Mouse (Mus musculus): ENCODE measurements around the gene Mdga1. TPM values are rescaled to one million over a fixed set of nuclear protein-coding genes. Genes with fewer than 3 reads are reported as not detected.

Mdga1 gene
- polyA plus RNA-seq, 1 experiment from 2014 or later: 14.3 TPM

GRCm38 (mm10) chr17:29989653-29990052, 19.8 kb upstream of the Mdga1 start:
- H3K9me3 ChIP-seq (replicated peaks; ENCODE audit: control insufficient read depth, low read length, poor library complexity, severe bottlenecking): no peaks in the 10 kb centered on the region
- WGBS: 90% methylated on average over 5 of the region's 5 CpGs
- H3K9ac ChIP-seq (ENCODE audit: low read depth, low read length): no peak overlapping the region
- no peaks in the 10 kb centered on the region for H3K36me3 ChIP-seq (ENCODE audit: control insufficient read depth, insufficient read depth, low read length)
- ATAC-seq: no peak
- H3K4me2 ChIP-seq (ENCODE audit: low read length): no peak overlapping the region
- H3K4me1 ChIP-seq (ENCODE audit: control insufficient read depth, insufficient read depth, low read length): no peaks in the 10 kb centered on the region
- H3K27ac ChIP-seq (ENCODE audit: low read length): no peak overlapping the region
- H3K4me3 ChIP-seq (ENCODE audit: low read depth, low read length): no peak overlapping the region
- no peaks in the 10 kb centered on the region for H3K27me3 ChIP-seq (ENCODE audit: control insufficient read depth, insufficient read depth, low read depth, low read length)

- ATAC-seq: no peak
- Histone ChIP-seq H3K27ac (ENCODE audit: low read length) (no peak overlapping the region), H3K9ac (ENCODE audit: low read depth, low read length) (no peak overlapping the region), H3K4me3 (ENCODE audit: low read depth, low read length) (no peak overlapping the region), H3K27me3 (ENCODE audit: control insufficient read depth, insufficient read depth, low read depth, low read length) (no peaks in the 10 kb centered on the region), H3K36me3 (ENCODE audit: control insufficient read depth, insufficient read depth, low read length) (no peaks in the 10 kb centered on the region), H3K4me2 (ENCODE audit: low read length) (no peak overlapping the region), H3K9me3 (replicated peaks; ENCODE audit: control insufficient read depth, low read length, poor library complexity, severe bottlenecking) (no peaks in the 10 kb centered on the region), H3K4me1 (ENCODE audit: control insufficient read depth, insufficient read depth, low read length) (no peaks in the 10 kb centered on the region)
- 71% methylated on average over 5 of the region's 5 CpGs for WGBS
Observed at GRCm38 (mm10) chr17:29988141-29988540, 18.3 kb upstream of the Mdga1 start.

GRCm38 (mm10) chr17:29985534-29985933, 15.6 kb upstream of the Mdga1 start:
- H3K4me3 ChIP-seq (ENCODE audit: low read depth, low read length): no peak overlapping the region
- no peaks in the 10 kb centered on the region for H3K27me3 ChIP-seq (ENCODE audit: control insufficient read depth, insufficient read depth, low read depth, low read length)
- no peaks in the 10 kb centered on the region for H3K36me3 ChIP-seq (ENCODE audit: control insufficient read depth, insufficient read depth, low read length)
- no peaks in the 10 kb centered on the region for H3K4me1 ChIP-seq (ENCODE audit: control insufficient read depth, insufficient read depth, low read length)
- H3K27ac ChIP-seq (ENCODE audit: low read length): no peak overlapping the region
- no peak overlapping the region for H3K4me2 ChIP-seq (ENCODE audit: low read length)
- H3K9me3 ChIP-seq (replicated peaks; ENCODE audit: control insufficient read depth, low read length, poor library complexity, severe bottlenecking): no peaks in the 10 kb centered on the region
- no peak for ATAC-seq
- 26% methylated on average over 3 of the region's 3 CpGs for WGBS
- H3K9ac ChIP-seq (ENCODE audit: low read depth, low read length): no peak overlapping the region

GRCm38 (mm10) chr17:29984931-29985330, 15.0 kb upstream of the Mdga1 start:
- Histone ChIP-seq H3K27ac (ENCODE audit: low read length) (no peak overlapping the region), H3K9ac (ENCODE audit: low read depth, low read length) (no peak overlapping the region), H3K27me3 (ENCODE audit: control insufficient read depth, insufficient read depth, low read depth, low read length) (no peaks in the 10 kb centered on the region), H3K36me3 (ENCODE audit: control insufficient read depth, insufficient read depth, low read length) (no peaks in the 10 kb centered on the region), H3K4me2 (ENCODE audit: low read length) (no peak overlapping the region), H3K4me1 (ENCODE audit: control insufficient read depth, insufficient read depth, low read length) (no peaks in the 10 kb centered on the region), H3K9me3 (replicated peaks; ENCODE audit: control insufficient read depth, low read length, poor library complexity, severe bottlenecking) (no peaks in the 10 kb centered on the region), H3K4me3 (ENCODE audit: low read depth, low read length) (no peak overlapping the region)
- 81% methylated on average over 7 of the region's 7 CpGs for WGBS
- ATAC-seq: no peak

GRCm38 (mm10) chr17:29983190-29983589, 13.3 kb upstream of the Mdga1 start:
- H3K9me3 ChIP-seq (replicated peaks; ENCODE audit: control insufficient read depth, low read length, poor library complexity, severe bottlenecking): no peaks in the 10 kb centered on the region
- WGBS: 87% methylated on average over 5 of the region's 5 CpGs
- no peak overlapping the region for H3K9ac ChIP-seq (ENCODE audit: low read depth, low read length)
- H3K4me1 ChIP-seq (ENCODE audit: control insufficient read depth, insufficient read depth, low read length): no peaks in the 10 kb centered on the region
- no peak for ATAC-seq
- H3K36me3 ChIP-seq (ENCODE audit: control insufficient read depth, insufficient read depth, low read length): no peaks in the 10 kb centered on the region
- H3K27ac ChIP-seq (ENCODE audit: low read length): no peak overlapping the region
- H3K4me3 ChIP-seq (ENCODE audit: low read depth, low read length): no peak overlapping the region
- no peaks in the 10 kb centered on the region for H3K27me3 ChIP-seq (ENCODE audit: control insufficient read depth, insufficient read depth, low read depth, low read length)
- H3K4me2 ChIP-seq (ENCODE audit: low read length): no peak overlapping the region

- H3K4me3 ChIP-seq (ENCODE audit: low read depth, low read length): no peak overlapping the region
- no peaks in the 10 kb centered on the region for H3K36me3 ChIP-seq (ENCODE audit: control insufficient read depth, insufficient read depth, low read length)
- H3K4me1 ChIP-seq (ENCODE audit: control insufficient read depth, insufficient read depth, low read length): no peaks in the 10 kb centered on the region
- no peaks in the 10 kb centered on the region for H3K9me3 ChIP-seq (replicated peaks; ENCODE audit: control insufficient read depth, low read length, poor library complexity, severe bottlenecking)
- 69% methylated on average over 8 of the region's 8 CpGs for WGBS
- H3K4me2 ChIP-seq (ENCODE audit: low read length): no peak overlapping the region
- H3K9ac ChIP-seq (ENCODE audit: low read depth, low read length): no peak overlapping the region
- H3K27me3 ChIP-seq (ENCODE audit: control insufficient read depth, insufficient read depth, low read depth, low read length): no peaks in the 10 kb centered on the region
- no peak for ATAC-seq
- H3K27ac ChIP-seq (ENCODE audit: low read length): no peak overlapping the region
Observed at GRCm38 (mm10) chr17:29981568-29981967, 11.7 kb upstream of the Mdga1 start.

- no peaks in the 10 kb centered on the region for H3K9me3 ChIP-seq (replicated peaks; ENCODE audit: control insufficient read depth, low read length, poor library complexity, severe bottlenecking)
- H3K4me2 ChIP-seq (ENCODE audit: low read length): no peak overlapping the region
- ATAC-seq: no peak
- no peaks in the 10 kb centered on the region for H3K4me1 ChIP-seq (ENCODE audit: control insufficient read depth, insufficient read depth, low read length)
- H3K36me3 ChIP-seq (ENCODE audit: control insufficient read depth, insufficient read depth, low read length): no peaks in the 10 kb centered on the region
- H3K9ac ChIP-seq (ENCODE audit: low read depth, low read length): no peak overlapping the region
- no peaks in the 10 kb centered on the region for H3K27me3 ChIP-seq (ENCODE audit: control insufficient read depth, insufficient read depth, low read depth, low read length)
- no peak overlapping the region for H3K4me3 ChIP-seq (ENCODE audit: low read depth, low read length)
- no peak overlapping the region for H3K27ac ChIP-seq (ENCODE audit: low read length)
- 83% methylated on average over 7 of the region's 7 CpGs for WGBS
Observed at GRCm38 (mm10) chr17:29979841-29980240, 10.0 kb upstream of the Mdga1 start.

GRCm38 (mm10) chr17:29979020-29979419, 9.1 kb upstream of the Mdga1 start:
- Histone ChIP-seq H3K4me2 (ENCODE audit: low read length) (no peak overlapping the region), H3K4me3 (ENCODE audit: low read depth, low read length) (no peak overlapping the region), H3K4me1 (ENCODE audit: control insufficient read depth, insufficient read depth, low read length) (no peaks in the 10 kb centered on the region), H3K27me3 (ENCODE audit: control insufficient read depth, insufficient read depth, low read depth, low read length) (no peaks in the 10 kb centered on the region), H3K36me3 (ENCODE audit: control insufficient read depth, insufficient read depth, low read length) (no peaks in the 10 kb centered on the region), H3K9ac (ENCODE audit: low read depth, low read length) (no peak overlapping the region), H3K9me3 (replicated peaks; ENCODE audit: control insufficient read depth, low read length, poor library complexity, severe bottlenecking) (no peaks in the 10 kb centered on the region), H3K27ac (ENCODE audit: low read length) (no peak overlapping the region)
- no peak for ATAC-seq
- WGBS: 61% methylated on average over 4 of the region's 4 CpGs

- Histone ChIP-seq H3K9me3 (replicated peaks; ENCODE audit: control insufficient read depth, low read length, poor library complexity, severe bottlenecking) (no peaks in the 10 kb centered on the region), H3K36me3 (ENCODE audit: control insufficient read depth, insufficient read depth, low read length) (no peaks in the 10 kb centered on the region), H3K4me3 (ENCODE audit: low read depth, low read length) (no peak overlapping the region), H3K27me3 (ENCODE audit: control insufficient read depth, insufficient read depth, low read depth, low read length) (no peaks in the 10 kb centered on the region), H3K4me2 (ENCODE audit: low read length) (no peak overlapping the region), H3K9ac (ENCODE audit: low read depth, low read length) (no peak overlapping the region), H3K27ac (ENCODE audit: low read length) (no peak overlapping the region), H3K4me1 (ENCODE audit: control insufficient read depth, insufficient read depth, low read length) (no peaks in the 10 kb centered on the region)
- no peak for ATAC-seq
- 4% methylated on average over 8 of the region's 8 CpGs for WGBS
Observed at GRCm38 (mm10) chr17:29975731-29976130, 5.8 kb upstream of the Mdga1 start.

GRCm38 (mm10) chr17:29973226-29973625, 3.3 kb upstream of the Mdga1 start:
- no peaks in the 10 kb centered on the region for H3K9me3 ChIP-seq (replicated peaks; ENCODE audit: control insufficient read depth, low read length, poor library complexity, severe bottlenecking)
- H3K4me3 ChIP-seq (ENCODE audit: low read depth, low read length): no peak overlapping the region
- H3K4me2 ChIP-seq (ENCODE audit: low read length): no peak overlapping the region
- no peak overlapping the region for H3K9ac ChIP-seq (ENCODE audit: low read depth, low read length)
- H3K27me3 ChIP-seq (ENCODE audit: control insufficient read depth, insufficient read depth, low read depth, low read length): no peaks in the 10 kb centered on the region
- 98% methylated on average over 7 of the region's 7 CpGs for WGBS
- H3K27ac ChIP-seq (ENCODE audit: low read length): no peak overlapping the region
- no peak for ATAC-seq
- no peaks in the 10 kb centered on the region for H3K36me3 ChIP-seq (ENCODE audit: control insufficient read depth, insufficient read depth, low read length)
- H3K4me1 ChIP-seq (ENCODE audit: control insufficient read depth, insufficient read depth, low read length): no peaks in the 10 kb centered on the region

Measured in midbrain, embryonic 16.5 days (tissue).